18 mouse cellular contexts compared by ENCODE assay signal in genomic region chr10:75579129-75579528, GRCm38 (mm10). TPM values are rescaled to one million over a fixed set of nuclear protein-coding genes. Genes with fewer than 3 reads are reported as not detected.
"Had no signal": no experiment of that assay in that cellular context is flagged by ENCODE, and none has a peak within 500 bp of the region (broad histone marks: within the 10 kb centered on the region; RNA-seq: fewer than 3 reads in every experiment).

No protein-coding gene starts in this region.

- DNase-seq: heart, postnatal 10 days; heart, postnatal 14 days; heart, postnatal 36 days; heart, postnatal 4 days; kidney, adult 11 months; kidney, adult 18-20 months; kidney, adult 2 months; kidney, adult 8-10 months; kidney, adult 9 months; kidney, postnatal 10 days; kidney, postnatal 14 days; kidney, postnatal 25 days; kidney, postnatal 36 days; kidney, postnatal 4 days; layer of hippocampus, adult 9-11 months; layer of hippocampus, postnatal 36 days had no signal

RNA-seq across cellular contexts. Expression of gene Ggt1, which starts 17.7 kb away (rescaled TPM):
- total RNA-seq: heart, postnatal 10 days; heart, postnatal 14 days; heart, postnatal 25 days; heart, postnatal 36 days had no signal

RNA-seq across cellular contexts. Expression of gene Lrrc75b, which starts 19.0 kb away (rescaled TPM):
- total RNA-seq: hematopoietic stem cell, adult 5-6 weeks had no signal
